Mouse (Mus musculus) layer of hippocampus, postnatal 10 days (tissue): ENCODE data around the gene Vmn2r5. TPM values are rescaled to one million over a fixed set of nuclear protein-coding genes. Genes with fewer than 3 reads are reported as not detected.
"Not testable (repeated sequence)": the region's sequence is repeated elsewhere in the genome, so short reads cannot be mapped to it uniquely, and the experiment has no call there.

Source experiments
- DNase-seq, 2 experiments: peaks; one replicate each; pipeline ENCODE4 v3.0.0; 2021; ENCODE audit warnings: low spot score in 2 of 2
- long read RNA-seq: library from polyadenylated mRNA; stranded (forward); transcript quantifications from one replicate; pipeline ENCODE4 v2.0.0, GENCODE M21; 2023
- total RNA-seq, 2 experiments: library from RNA; stranded (reverse); gene quantifications; 2 replicates each; pipeline ENCODE4 v1.2.3; 2021

The Vmn2r5 gene
- not detected for total RNA-seq
- long read RNA-seq = 0 reads

GRCm38 (mm10) chr3:64509742-64510141 is at the start of gene Vmn2r5:
TSS of gene Vmn2r5 (minus strand) at chr3:64509842.
- DNase-seq = not testable (repeated sequence)

- not testable (repeated sequence) for DNase-seq
Observed at GRCm38 (mm10) chr3:64523585-64523984, 13.9 kb upstream of the Vmn2r5 start.

Other genes starting within 250 kb of the Vmn2r5 start
- not detected for gene Vmn2r3, start 220.1 kb downstream of the Vmn2r5 start, total RNA-seq
- gene Vmn2r4, start 94.5 kb downstream of the Vmn2r5 start, total RNA-seq = not detected
- gene Vmn2r6, start 56.0 kb upstream of the Vmn2r5 start, total RNA-seq = not detected